Mouse (Mus musculus) kidney, adult 2 months (tissue): ENCODE results near the gene Vwa7. TPM values are rescaled to one million over a fixed set of nuclear protein-coding genes. Genes with fewer than 3 reads are reported as not detected.
"Not testable (repeated sequence)": the region's sequence is repeated elsewhere in the genome, so short reads cannot be mapped to it uniquely, and the experiment has no call there.

Experiments used
- DNase-seq: peaks from one replicate; pipeline ENCODE4 v3.0.0; 2021
- H3K27ac ChIP-seq: fragments of 200-500 bp; 2 replicates; pipeline ENCODE4 v1.5.1; 2012; ENCODE audit warnings: low read depth, low read length, control low read depth, inconsistent platforms; ENCODE audit not compliant: insufficient read depth
- H3K27me3 ChIP-seq: fragments of 200-500 bp; replicated peaks from 2 replicates; pipeline ENCODE4 v1.6.1; 2012; ENCODE audit warnings: mild to moderate bottlenecking, moderate library complexity, low read length, inconsistent platforms; ENCODE audit not compliant: control insufficient read depth, insufficient read depth
- H3K36me3 ChIP-seq: fragments of 200-500 bp; 2 replicates; pipeline ENCODE4 v1.6.1; 2012; ENCODE audit warnings: mild to moderate bottlenecking, moderate library complexity, low read length, inconsistent platforms; ENCODE audit not compliant: control insufficient read depth, insufficient read depth
- H3K4me1 ChIP-seq: fragments of 200-500 bp; 2 replicates; pipeline ENCODE4 v1.6.1; 2011; ENCODE audit warnings: low read length; ENCODE audit not compliant: control insufficient read depth, insufficient read depth
- H3K4me3 ChIP-seq: fragments of 200-500 bp; 2 replicates; pipeline ENCODE4 v1.5.1; 2011; ENCODE audit warnings: mild to moderate bottlenecking, low read depth, low read length, control low read depth; ENCODE audit not compliant: insufficient read depth
- CTCF ChIP-seq: fragments of 200-500 bp; conservative IDR thresholded peaks from 2 replicates; pipeline ENCODE4 v1.5.1; 2011; ENCODE audit warnings: low read depth, mild to moderate bottlenecking, control low read depth, low read length, moderate library complexity, mixed read lengths; ENCODE audit not compliant: insufficient read depth, insufficient read length
- POLR2A ChIP-seq: fragments of 200-500 bp; IDR thresholded peaks from one replicate; pipeline ENCODE4 v1.6.1; 2011; ENCODE audit warnings: low read depth, low read length, control low read depth
- WGBS: fragments of 180-500 bp; shearing (Covaris S2); methylation state at CpG from one replicate; pipeline ENCODE4 v1.1.7; 2018; 5-methylcytosine and 5-hydroxymethylcytosine counted together
- polyA plus RNA-seq: library from polyadenylated mRNA; depleted of rRNA; stranded (reverse); fragments of >200 nt; gene quantifications from 2 replicates; pipeline ENCODE4 v1.2.3, GENCODE M21; 2012

Vwa7 gene
- polyA plus RNA-seq, 1 experiment: 0.89 TPM

DNA sequence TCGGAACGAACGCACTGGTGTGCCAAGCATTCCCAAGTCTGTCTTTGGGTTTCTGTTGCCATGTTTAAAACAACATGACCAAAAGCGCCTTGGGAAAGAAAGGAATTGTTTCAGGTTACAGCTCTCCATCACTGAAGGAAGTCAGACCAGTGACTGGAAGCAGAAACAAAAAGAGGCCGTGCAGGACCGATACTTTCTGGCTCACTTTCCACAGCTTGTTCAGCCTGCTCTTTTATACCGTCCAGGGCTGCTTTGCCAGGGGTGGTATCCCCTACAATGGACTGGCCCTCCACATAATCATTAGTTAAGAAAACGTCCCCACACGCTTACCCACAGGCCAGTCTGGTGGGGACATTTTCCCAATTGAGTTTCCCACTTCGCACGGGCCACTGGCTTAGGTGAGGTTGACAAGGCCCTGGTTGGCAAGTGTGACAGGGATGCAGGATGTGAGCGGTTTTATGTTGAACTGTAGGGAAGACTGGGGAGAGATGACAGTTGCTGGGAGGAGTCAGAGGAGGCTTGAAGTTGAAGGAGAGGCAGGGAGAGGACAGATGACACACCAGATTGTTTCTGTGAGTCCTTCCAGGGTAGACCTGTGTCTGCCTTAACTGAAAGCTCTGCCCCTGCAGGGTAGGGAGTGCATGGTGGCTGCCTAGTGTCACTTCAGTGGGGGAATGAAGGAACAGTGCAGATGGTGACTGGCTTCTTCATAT is 14.1 kb upstream of the Vwa7 start:
- H3K27ac ChIP-seq: no peak overlapping the region
- peak overlapping the region; percentile 79 for H3K4me3 ChIP-seq
- no peak for DNase-seq
- no peaks in the 10 kb centered on the region for H3K27me3 ChIP-seq
- no peak for TF ChIP-seq CTCF
- H3K4me1 ChIP-seq: no peaks in the 10 kb centered on the region
- 20% methylated on average over 12 of the region's 12 CpGs for WGBS
- H3K36me3 ChIP-seq: no peaks in the 10 kb centered on the region

DNA sequence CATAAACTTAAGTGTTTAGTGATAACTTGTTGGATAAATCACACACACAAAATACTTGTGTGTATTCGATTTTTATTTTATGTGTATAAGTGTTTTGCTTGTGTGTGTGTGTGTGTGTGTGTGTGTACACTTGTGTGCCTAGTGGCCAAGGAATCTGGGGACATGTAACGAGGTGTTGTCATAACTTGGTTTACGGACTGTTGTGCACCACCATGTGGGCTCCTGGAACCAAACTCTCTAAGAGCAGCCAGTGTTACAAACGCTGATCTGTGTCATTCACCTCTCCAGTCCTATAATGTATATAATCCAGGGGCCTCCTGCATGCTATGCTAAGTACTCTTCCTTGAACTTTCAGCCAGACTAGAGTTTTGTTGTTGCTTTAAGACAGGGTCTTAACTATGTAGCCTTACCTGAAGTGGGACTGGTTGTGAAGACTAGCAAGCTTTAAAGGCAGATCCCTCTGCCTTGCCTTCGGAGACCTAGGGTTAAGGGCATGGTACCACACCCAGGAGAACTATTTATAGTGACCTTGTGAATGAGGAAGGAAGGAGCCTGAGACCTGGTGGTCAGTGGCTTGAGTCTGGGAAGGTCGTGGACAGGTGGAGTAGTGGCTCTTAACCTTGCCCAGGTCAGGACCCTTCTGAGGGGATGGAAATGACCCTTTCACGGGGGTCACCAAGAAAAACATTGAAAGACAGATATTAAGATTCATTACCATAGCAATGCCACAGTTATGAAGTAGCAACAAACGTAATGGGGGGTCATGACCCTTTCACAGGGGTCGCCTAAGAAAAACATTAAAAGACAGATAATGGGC is 13.1 kb upstream of the Vwa7 start:
- DNase-seq: no peak

DNA sequence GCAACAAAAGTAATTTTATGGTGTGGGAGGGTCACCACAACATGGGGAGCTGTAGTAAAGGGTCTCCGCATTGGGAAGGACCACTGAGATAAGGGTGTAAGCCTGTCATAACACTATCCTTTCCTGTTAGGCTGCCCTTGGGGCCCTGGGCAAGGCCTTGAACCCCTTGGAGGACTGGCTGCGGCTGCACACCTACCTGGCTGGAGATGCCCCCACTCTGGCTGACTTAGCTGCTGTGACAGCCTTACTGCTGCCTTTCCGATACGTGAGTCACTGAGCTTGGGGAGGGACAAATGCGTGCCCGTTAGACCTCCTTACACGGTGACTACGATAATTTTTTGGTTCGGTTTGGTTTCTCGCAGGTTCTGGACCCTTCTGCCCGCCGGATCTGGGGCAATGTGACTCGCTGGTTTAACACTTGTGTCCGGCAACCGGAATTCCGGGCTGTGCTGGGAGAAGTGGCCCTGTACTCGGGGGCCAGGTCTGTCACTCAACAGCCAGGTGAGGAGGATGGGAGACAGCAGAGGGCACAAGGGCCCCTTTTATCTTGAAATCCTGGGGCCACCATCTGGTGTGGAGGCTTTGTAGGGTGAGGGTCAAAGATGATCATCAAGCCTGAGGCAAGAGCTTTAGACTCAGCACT is 12.2 kb upstream of the Vwa7 start:
- DNase-seq: no peak
- H3K4me3 ChIP-seq: no peak overlapping the region
- no peaks in the 10 kb centered on the region for H3K4me1 ChIP-seq
- H3K27ac ChIP-seq: no peak overlapping the region
- 96% methylated on average over 17 of the region's 17 CpGs for WGBS
- no peaks in the 10 kb centered on the region for H3K36me3 ChIP-seq
- no peaks in the 10 kb centered on the region for H3K27me3 ChIP-seq
- TF ChIP-seq POLR2A (no peak), CTCF (no peak)

More for the DNA sequence above, 13.1 kb upstream of the Vwa7 start:
- no peaks in the 10 kb centered on the region for H3K36me3 ChIP-seq
- no peaks in the 10 kb centered on the region for H3K4me1 ChIP-seq
- no peaks in the 10 kb centered on the region for H3K27me3 ChIP-seq
- no peak overlapping the region for H3K27ac ChIP-seq
- H3K4me3 ChIP-seq: no peak overlapping the region
- no peak for TF ChIP-seq POLR2A
- TF ChIP-seq CTCF: no peak
- WGBS: 60% methylated on average over 9 of the region's 9 CpGs

DNA sequence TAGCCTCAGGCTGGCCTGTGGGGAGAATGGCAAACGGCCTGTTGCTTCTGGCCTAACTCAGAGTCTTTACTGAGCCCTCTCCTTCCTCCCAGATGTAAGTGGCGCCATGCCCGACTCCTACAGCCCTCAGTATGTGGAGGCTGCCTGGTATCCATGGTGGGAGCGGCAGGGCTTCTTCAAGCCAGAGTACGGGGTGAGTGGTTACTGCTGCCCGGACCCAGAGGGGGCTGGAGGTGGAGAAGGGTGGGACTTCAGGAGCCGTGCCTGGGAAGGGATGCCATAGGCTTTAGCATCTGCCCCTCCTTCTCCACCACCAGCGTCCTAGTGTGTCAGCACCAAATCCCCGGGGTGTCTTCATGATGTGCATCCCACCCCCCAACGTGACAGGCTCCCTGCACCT is 11.2 kb upstream of the Vwa7 start:
- no peaks in the 10 kb centered on the region for H3K36me3 ChIP-seq
- 96% methylated on average over 10 of the region's 10 CpGs for WGBS

DNA sequence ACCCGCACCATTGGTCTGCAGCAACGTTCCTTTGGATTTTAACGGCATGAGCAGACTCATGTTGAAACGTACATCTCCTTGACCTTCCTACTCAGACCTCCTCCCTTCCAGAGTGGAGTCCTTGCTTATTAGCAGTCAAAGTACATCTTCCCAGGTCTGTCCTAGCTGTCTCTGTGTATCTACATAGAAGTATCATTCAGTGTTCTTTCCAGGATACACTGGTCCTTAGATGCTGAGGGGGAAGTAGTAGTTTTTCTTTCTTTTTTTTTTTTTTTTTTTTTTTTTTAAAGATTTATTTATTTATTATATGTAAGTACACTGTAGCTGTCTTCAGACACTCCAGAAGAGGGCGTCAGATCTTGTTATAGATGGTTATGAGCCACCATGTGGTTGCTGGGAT is 10.5 kb upstream of the Vwa7 start:
- not testable (repeated sequence) for DNase-seq, H3K36me3 ChIP-seq, H3K27ac ChIP-seq, H3K4me1 ChIP-seq, H3K27me3 ChIP-seq, H3K4me3 ChIP-seq
- WGBS: 91% methylated on average over 4 of the region's 5 CpGs

More for the DNA sequence above, 11.2 kb upstream of the Vwa7 start:
- no peaks in the 10 kb centered on the region for H3K4me1 ChIP-seq
- TF ChIP-seq POLR2A: no peak
- no peak for TF ChIP-seq CTCF
- H3K27me3 ChIP-seq: no peaks in the 10 kb centered on the region
- DNase-seq: no peak
- H3K27ac ChIP-seq: no peak overlapping the region
- H3K4me3 ChIP-seq: no peak overlapping the region

DNA sequence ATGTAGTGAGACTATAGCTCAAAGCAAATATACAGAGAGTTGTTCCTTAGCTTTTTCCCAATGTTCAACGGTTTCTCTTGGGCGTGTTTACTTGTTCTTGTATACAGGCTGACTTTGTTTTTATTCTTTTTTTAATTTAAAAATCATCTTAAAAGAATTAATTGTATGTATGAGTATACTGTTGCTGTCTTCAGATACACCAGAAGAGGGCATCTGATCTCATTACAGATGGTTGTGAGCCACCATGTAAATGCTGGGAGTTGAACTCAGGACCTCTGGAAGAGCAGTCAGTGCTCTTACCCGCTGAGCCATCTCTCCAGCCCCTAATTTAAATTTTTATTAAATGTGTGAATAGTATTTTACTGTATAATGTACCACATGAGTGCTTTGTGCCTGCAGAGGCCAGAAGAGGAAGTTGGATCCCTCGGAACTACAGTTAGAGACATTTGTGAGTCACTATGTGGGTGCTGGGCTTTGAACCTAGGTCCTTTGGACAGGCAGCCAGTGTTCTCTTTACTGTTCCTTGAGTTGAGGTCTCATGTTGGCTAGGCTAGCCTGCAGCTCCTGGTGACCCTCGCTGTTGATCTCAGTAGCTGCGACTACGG is 8.9 kb upstream of the Vwa7 start:
- DNase-seq: no peak
- TF ChIP-seq POLR2A (no peak), CTCF (no peak)
- H3K4me1 ChIP-seq: no peaks in the 10 kb centered on the region
- WGBS: 93% methylated on average over 7 of the region's 7 CpGs
- H3K27me3 ChIP-seq: no peaks in the 10 kb centered on the region
- no peaks in the 10 kb centered on the region; the same call in 1 of the 2 replicates for H3K36me3 ChIP-seq
- no peak overlapping the region for H3K27ac ChIP-seq
- no peak overlapping the region for H3K4me3 ChIP-seq

DNA sequence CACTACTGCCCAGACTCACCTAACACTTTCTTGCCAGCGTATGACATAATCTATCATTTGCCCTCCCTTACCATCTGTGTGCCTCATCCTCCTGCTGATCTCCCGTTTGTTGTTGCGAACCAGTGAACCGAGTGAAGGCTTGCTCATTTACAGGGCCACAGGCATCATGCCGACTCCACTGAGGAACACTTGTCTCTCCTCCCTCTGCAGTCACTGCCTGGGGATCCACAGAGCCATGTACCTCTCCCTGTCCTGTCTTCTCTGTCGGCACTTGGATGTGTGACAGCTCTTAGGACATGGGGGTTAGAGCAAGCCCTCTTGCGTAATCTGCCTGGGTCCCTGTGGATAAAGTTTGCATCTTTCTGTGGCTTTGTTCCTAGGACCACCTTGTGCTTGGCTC is 6.8 kb upstream of the Vwa7 start:
- no peaks in the 10 kb centered on the region for H3K27me3 ChIP-seq
- H3K4me1 ChIP-seq: no peaks in the 10 kb centered on the region
- H3K27ac ChIP-seq: no peak overlapping the region
- no peak for TF ChIP-seq CTCF
- TF ChIP-seq POLR2A: no peak
- no peak for DNase-seq
- WGBS: 65% methylated on average over 7 of the region's 7 CpGs
- H3K36me3 ChIP-seq: no peaks in the 10 kb centered on the region; the same call in 1 of the 2 replicates
- no peak overlapping the region for H3K4me3 ChIP-seq
